Mouse (Mus musculus) cerebellum, adult 2 months (tissue): ENCODE data around the gene Htr2c. TPM values are rescaled to one million over a fixed set of nuclear protein-coding genes. Genes with fewer than 3 reads are reported as not detected.
A peak's percentile ranks its signal among the peaks of the same experiment; 100 is the strongest.

Experiments used
- DNase-seq, 2 experiments: peaks; one replicate each; pipeline ENCODE4 v3.0.0; 2021
- H3K27ac ChIP-seq: fragments of 200-500 bp; 2 replicates; pipeline ENCODE4 v1.5.1; 2012; ENCODE audit warnings: low read length, control low read depth, inconsistent platforms; ENCODE audit not compliant: insufficient read depth
- H3K27me3 ChIP-seq: fragments of 200-500 bp; 2 replicates; pipeline ENCODE4 v1.6.1; 2012; ENCODE audit warnings: inconsistent platforms, mild to moderate bottlenecking, low read length, moderate library complexity; ENCODE audit not compliant: control insufficient read depth, insufficient read depth
- H3K4me1 ChIP-seq: fragments of 200-500 bp; 2 replicates; pipeline ENCODE4 v1.6.1; 2011; ENCODE audit warnings: low read length; ENCODE audit not compliant: control insufficient read depth, insufficient read depth
- H3K4me3 ChIP-seq: fragments of 200-500 bp; replicated peaks from 2 replicates; pipeline ENCODE3; 2011; ENCODE audit warnings: mild to moderate bottlenecking, low read depth, low read length, control low read depth; ENCODE audit not compliant: insufficient read depth
- CTCF ChIP-seq: fragments of 200-500 bp; IDR thresholded peaks from 2 replicates; pipeline ENCODE4 v1.5.1; 2011; ENCODE audit warnings: low read depth, mild to moderate bottlenecking, control low read depth, low read length, moderate library complexity, borderline replicate concordance; ENCODE audit not compliant: insufficient read depth
- POLR2A ChIP-seq: fragments of 200-500 bp; IDR thresholded peaks from 2 replicates; pipeline ENCODE4 v1.6.1; 2011; ENCODE audit warnings: low read length, control low read depth, borderline replicate concordance; ENCODE audit not compliant: insufficient read depth
- WGBS: fragments of 180-500 bp; shearing (Covaris S2); methylation state at CpG from one replicate; pipeline ENCODE4 v1.1.7; 2018; 5-methylcytosine and 5-hydroxymethylcytosine counted together
- polyA plus RNA-seq: library from polyadenylated mRNA; depleted of rRNA; stranded (reverse); fragments of >200 nt; gene quantifications from 2 replicates; pipeline ENCODE4 v1.2.3, GENCODE M21; 2012

The Htr2c gene
- polyA plus RNA-seq, 1 experiment = 22.1 TPM

DNA sequence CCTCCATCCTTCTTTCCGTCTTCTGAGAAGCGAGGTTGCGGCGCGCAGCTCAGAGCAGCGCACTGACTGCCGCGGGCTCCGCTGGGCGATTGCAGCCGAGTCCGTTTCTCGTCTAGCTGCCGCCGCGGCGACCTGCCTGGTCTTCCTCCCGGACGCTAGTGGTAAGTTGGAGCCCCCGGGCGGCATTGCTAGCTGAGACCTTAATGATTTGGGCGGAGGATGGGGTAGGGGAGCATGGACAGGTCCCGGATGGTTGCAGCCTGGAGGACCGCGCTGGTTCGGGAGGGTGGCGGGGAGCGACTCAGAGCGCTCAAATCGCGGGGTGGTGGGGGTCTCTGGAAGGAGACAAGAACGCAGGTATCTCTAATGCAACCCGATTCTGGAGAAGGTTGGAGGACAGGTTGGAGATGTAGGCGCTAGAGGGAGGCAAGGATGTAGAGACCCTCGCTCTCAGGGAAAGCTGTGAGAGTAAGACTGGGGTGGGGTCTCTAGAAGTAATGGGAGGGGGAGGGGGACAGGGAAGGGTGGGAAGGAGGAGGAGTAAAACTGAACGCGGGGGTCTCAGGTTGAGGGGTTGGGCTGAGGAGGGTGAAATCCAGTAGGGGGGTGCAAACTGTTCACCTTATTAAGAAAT is 718 bp downstream of the Htr2c start:
- Histone ChIP-seq H3K4me1 (no peaks in the 10 kb centered on the region; the same call in 1 of the 2 replicates), H3K4me3 (peak overlapping the region; percentile 59), H3K27ac (no peak overlapping the region), H3K27me3 (no peaks in the 10 kb centered on the region)
- 12% methylated on average over 34 of the region's 37 CpGs for WGBS
- peak in 1 of 2 experiments; percentile 13 for DNase-seq
- TF ChIP-seq CTCF (no peak), POLR2A (no peak)

DNA sequence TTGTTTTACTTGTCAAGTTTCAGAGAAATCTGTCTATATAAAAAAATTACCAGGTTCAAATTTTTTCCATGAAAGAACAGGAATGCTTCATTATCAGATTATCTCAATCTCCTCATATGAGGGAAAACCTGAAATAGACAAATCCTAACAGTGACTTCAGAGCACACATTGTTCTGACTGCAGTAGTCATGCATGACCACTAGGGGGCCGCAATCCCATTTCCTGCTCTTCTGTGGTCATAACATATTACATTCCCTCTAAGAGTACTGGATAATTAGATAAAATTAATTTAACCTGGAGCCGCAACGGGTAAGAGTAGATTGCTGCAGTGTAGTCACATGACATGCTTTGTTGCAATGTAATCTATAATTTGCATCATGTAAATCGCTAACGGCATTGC is 17.6 kb downstream of the Htr2c start:
- Histone ChIP-seq H3K4me3 (no peak overlapping the region), H3K4me1 (no peaks in the 10 kb centered on the region), H3K27ac (no peak overlapping the region), H3K27me3 (no peaks in the 10 kb centered on the region)
- no peak for DNase-seq
- WGBS = 68% methylated on average over 5 of the region's 5 CpGs
- TF ChIP-seq CTCF (peak; percentile 30; the same call in 1 of the 2 replicates), POLR2A (no peak)

DNA sequence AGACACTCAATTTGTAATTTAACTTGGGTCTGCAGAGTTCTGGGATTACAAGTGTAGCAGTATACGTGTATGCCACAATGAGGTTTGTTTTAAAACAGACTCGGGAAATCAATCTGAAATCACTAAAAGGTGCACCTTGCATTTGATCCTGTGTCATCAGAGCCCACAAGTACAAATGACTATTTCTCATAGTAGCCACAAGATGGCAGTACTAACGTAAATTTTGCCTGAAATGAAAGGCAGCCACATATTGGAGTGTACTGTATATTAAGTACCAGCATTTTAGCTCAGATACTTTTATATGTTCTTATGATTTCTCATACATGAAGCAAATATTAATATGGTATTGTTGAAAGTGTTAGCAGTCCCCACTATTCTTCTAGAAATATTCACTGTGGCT is 93.4 kb downstream of the Htr2c start:
- Histone ChIP-seq H3K27ac (no peak overlapping the region), H3K27me3 (no peaks in the 10 kb centered on the region), H3K4me1 (no peaks in the 10 kb centered on the region), H3K4me3 (no peak overlapping the region)
- peak in 1 of 2 experiments; percentile 0 for DNase-seq
- no peak for TF ChIP-seq CTCF
- TF ChIP-seq POLR2A = no peak
- WGBS = 28% methylated on average over 3 of the region's 3 CpGs

DNA sequence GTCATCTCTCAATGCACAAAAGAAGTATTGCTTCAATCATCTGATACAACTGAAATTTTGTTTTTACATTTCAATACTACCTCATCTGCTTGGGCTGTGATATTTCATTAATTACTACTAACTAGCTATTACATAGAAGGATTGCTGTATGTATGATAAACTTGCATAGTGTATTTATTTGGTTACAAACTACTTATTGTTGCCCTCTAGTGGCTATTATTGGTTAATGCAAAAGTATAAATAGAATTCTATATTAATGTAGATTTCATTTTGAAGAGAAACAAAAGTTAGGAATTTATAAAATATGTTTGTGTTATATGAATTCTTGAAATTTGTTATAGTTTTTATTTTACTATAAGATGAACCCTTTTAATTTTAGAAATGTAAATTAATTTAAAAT is 109.3 kb downstream of the Htr2c start:
- Histone ChIP-seq H3K4me1 (no peaks in the 10 kb centered on the region), H3K27me3 (no peaks in the 10 kb centered on the region), H3K4me3 (no peak overlapping the region), H3K27ac (no peak overlapping the region)
- no peak for DNase-seq
- no peak for TF ChIP-seq POLR2A
- no peak for TF ChIP-seq CTCF

DNA sequence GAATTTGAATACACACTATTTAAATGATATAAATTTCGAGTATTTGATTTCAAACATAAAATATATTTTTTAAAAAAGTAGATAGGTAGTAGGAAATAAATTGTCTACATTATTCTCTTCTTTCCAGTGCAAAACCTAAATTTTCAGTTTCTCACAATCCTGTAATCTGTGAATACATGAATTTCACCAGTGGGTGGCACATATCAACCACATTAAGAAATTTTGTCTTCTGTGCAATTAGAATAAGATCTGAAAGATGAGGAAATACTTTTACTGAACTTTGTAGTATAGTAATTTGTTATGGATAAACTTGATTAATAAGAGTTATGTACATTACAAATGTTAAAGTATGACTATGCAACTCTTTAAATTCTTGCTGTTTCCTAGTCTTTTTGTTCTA is 156.8 kb downstream of the Htr2c start:
- H3K27me3 ChIP-seq = no peaks in the 10 kb centered on the region
- TF ChIP-seq CTCF = no peak
- no peak for TF ChIP-seq POLR2A
- WGBS = 33% methylated on average over 1 of the region's 1 CpGs
- no peak for DNase-seq
- H3K27ac ChIP-seq = no peak overlapping the region
- H3K4me1 ChIP-seq = no peaks in the 10 kb centered on the region
- H3K4me3 ChIP-seq = no peak overlapping the region

DNA sequence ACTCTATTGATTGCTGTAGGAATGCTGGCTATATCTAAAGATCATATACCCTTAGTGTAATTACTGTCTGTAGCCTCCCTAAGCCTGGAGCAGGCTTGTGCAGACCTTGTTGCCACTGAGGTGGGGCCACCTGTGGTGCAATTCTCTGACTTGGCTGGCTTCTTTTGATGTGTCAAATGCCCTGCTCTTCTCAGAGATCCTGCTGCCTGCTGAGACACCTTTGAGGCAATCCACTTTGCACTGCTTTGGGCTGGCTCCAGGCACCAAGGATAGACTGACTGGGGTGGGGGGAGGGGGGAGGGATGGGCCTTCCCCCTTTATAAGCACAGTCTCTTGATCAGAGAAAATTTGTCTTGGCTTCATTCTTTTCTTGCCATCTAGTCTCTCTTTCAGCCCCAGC is 252.9 kb downstream of the Htr2c start:
- Histone ChIP-seq H3K4me1 (no peaks in the 10 kb centered on the region), H3K27me3 (no peaks in the 10 kb centered on the region), H3K4me3 (no peak overlapping the region), H3K27ac (no peak overlapping the region)
- no peak for DNase-seq
- TF ChIP-seq POLR2A = no peak
- TF ChIP-seq CTCF = no peak

DNA sequence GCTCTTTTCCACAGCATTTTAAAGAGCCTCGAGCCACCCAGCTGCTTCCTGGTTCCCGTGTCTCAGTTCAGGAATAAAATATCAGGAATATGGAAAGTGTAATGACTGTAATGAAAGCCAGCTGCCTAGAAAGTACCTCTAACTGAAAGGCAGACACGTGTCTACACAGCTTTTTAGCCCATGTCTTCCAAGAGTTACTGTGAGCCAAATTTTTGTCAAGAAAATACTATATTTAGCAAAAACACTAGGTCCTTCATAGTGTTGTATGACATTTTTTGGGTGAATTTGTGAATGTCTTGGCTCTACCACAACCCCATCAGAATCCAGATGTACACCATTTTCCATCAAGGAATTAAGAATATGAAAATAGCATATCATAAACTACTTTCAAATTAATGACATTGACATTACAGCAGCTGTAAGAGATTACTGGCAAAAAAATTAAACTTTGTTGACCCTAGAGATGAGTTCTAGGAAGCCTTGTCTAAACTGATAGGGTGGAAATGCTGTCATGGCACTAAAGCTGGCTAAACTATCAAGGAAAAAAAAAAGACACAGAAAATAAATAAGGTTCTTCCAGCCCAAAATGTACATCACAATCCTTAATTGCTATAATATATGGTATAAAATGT is 255.2 kb downstream of the Htr2c start:
- TF ChIP-seq POLR2A (no peak), CTCF (no peak)
- Histone ChIP-seq H3K4me1 (no peaks in the 10 kb centered on the region), H3K4me3 (no peak overlapping the region), H3K27ac (no peak overlapping the region), H3K27me3 (no peaks in the 10 kb centered on the region)
- no peak for DNase-seq
- WGBS = 75% methylated on average over 3 of the region's 3 CpGs
